Mouse (Mus musculus): ENCODE data around the gene Astn2. TPM values are rescaled to one million over a fixed set of nuclear protein-coding genes. Genes with fewer than 3 reads are reported as not detected.
A peak's percentile ranks its signal among the peaks of the same experiment; 100 is the strongest.

Astn2 gene
- polyA plus RNA-seq, 1 experiment from 2014 or later: 0.69 TPM

- Histone ChIP-seq H3K4me1 (ENCODE audit: insufficient read depth, low read depth, low read length) (no peaks in the 10 kb centered on the region), H3K36me3 (ENCODE audit: insufficient read depth, low read length) (no peaks in the 10 kb centered on the region), H3K27ac (ENCODE audit: low read length) (no peak overlapping the region), H3K9me3 (ENCODE audit: low read length) (no peaks in the 10 kb centered on the region), H3K4me2 (replicated peaks; ENCODE audit: low read depth, low read length) (no peak overlapping the region), H3K27me3 (replicated peaks; ENCODE audit: insufficient read depth, low read length) (no peaks in the 10 kb centered on the region), H3K9ac (replicated peaks; ENCODE audit: low read depth) (no peak overlapping the region), H3K4me3 (ENCODE audit: low read depth, low read length) (no peak overlapping the region)
- ATAC-seq (no peak), DNase-seq (ENCODE audit: low spot score) (no peak)
- TF ChIP-seq CTCF (IDR thresholded peaks at IDR 0.05) (no peak), EP300 (IDR thresholded peaks at IDR 0.05) (no peak)
- 84% methylated on average over 3 of the region's 3 CpGs for WGBS
Observed at GRCm38 (mm10) chr4:66043014-66043672, 361.3 kb downstream of the Astn2 start.

DNA sequence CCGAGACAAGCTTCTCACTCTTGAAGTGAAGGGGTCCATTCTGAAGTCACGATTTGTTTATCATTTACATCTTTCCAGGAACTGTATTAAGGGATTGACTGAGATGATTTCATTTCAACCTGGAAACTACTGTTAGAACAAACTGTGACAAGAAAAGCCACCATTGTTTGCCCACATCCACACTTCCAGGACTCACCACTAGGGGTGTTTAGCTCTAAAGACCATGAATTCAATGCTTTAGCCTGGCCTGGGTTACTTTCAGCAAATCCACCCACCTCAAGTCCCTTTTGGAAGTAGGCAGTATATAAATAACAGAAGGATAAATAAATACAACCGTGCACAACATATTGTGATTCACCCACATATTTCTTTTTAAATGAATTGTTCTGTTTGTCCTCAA is 370.6 kb downstream of the Astn2 start:
- H3K4me3 ChIP-seq (ENCODE audit: low read depth, low read length): no peak overlapping the region
- DNase-seq (ENCODE audit: low spot score) (no peak), ATAC-seq (no peak)
- no peak overlapping the region for H3K27ac ChIP-seq (ENCODE audit: low read length)
- no peak overlapping the region for H3K9ac ChIP-seq (replicated peaks; ENCODE audit: low read depth)
- H3K27me3 ChIP-seq (replicated peaks; ENCODE audit: insufficient read depth, low read length): no peaks in the 10 kb centered on the region
- no peaks in the 10 kb centered on the region for H3K36me3 ChIP-seq (ENCODE audit: insufficient read depth, low read length)
- WGBS: 61% methylated on average over 3 of the region's 3 CpGs
- no peak for TF ChIP-seq EP300 (IDR thresholded peaks at IDR 0.05)
- peak; percentile 38 for TF ChIP-seq CTCF (IDR thresholded peaks at IDR 0.05)
- H3K4me2 ChIP-seq (replicated peaks; ENCODE audit: low read depth, low read length): no peak overlapping the region
- no peaks in the 10 kb centered on the region for H3K9me3 ChIP-seq (ENCODE audit: low read length)
- no peaks in the 10 kb centered on the region for H3K4me1 ChIP-seq (ENCODE audit: insufficient read depth, low read depth, low read length)

- Histone ChIP-seq H3K36me3 (ENCODE audit: insufficient read depth, low read length) (no peaks in the 10 kb centered on the region), H3K4me2 (replicated peaks; ENCODE audit: low read depth, low read length) (no peak overlapping the region), H3K27ac (ENCODE audit: low read length) (no peak overlapping the region), H3K4me3 (ENCODE audit: low read depth, low read length) (no peak overlapping the region), H3K4me1 (ENCODE audit: insufficient read depth, low read depth, low read length) (no peaks in the 10 kb centered on the region), H3K9me3 (ENCODE audit: low read length) (no peaks in the 10 kb centered on the region), H3K27me3 (replicated peaks; ENCODE audit: insufficient read depth, low read length) (no peaks in the 10 kb centered on the region), H3K9ac (replicated peaks; ENCODE audit: low read depth) (no peak overlapping the region)
- WGBS: 66% methylated on average over 9 of the region's 9 CpGs
- no peak for DNase-seq (ENCODE audit: low spot score)
- TF ChIP-seq CTCF (IDR thresholded peaks at IDR 0.05) (no peak), EP300 (IDR thresholded peaks at IDR 0.05) (no peak)
- ATAC-seq: no peak
Observed at GRCm38 (mm10) chr4:66031320-66031870, 373.0 kb downstream of the Astn2 start.

DNA sequence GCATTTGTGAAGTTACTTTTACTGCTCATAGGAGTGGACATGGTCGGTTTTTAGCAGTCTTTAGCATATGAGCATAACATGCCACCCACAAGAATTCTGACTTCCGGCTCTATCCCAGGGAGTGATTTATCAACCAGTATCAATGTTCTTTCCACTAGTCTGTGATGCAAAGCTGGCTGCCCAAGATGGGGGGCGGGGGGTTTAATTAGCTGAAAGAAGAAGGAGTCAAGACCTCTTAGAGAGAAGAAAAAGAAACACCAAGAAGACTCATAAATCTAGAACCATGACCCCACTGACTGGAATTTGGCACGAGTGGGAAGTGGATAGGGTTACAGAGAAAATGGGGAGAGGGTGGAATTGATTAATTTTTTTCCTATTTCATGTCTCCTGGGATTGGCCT is 374.5 kb downstream of the Astn2 start:
- no peaks in the 10 kb centered on the region for H3K4me1 ChIP-seq (ENCODE audit: insufficient read depth, low read depth, low read length)
- no peak overlapping the region for H3K4me2 ChIP-seq (replicated peaks; ENCODE audit: low read depth, low read length)
- H3K9ac ChIP-seq (replicated peaks; ENCODE audit: low read depth): no peak overlapping the region
- H3K4me3 ChIP-seq (ENCODE audit: low read depth, low read length): no peak overlapping the region
- 48% methylated on average over 4 of the region's 4 CpGs for WGBS
- no peaks in the 10 kb centered on the region for H3K9me3 ChIP-seq (ENCODE audit: low read length)
- DNase-seq (ENCODE audit: low spot score) (peak; percentile 10), ATAC-seq (no peak)
- H3K36me3 ChIP-seq (ENCODE audit: insufficient read depth, low read length): no peaks in the 10 kb centered on the region
- H3K27ac ChIP-seq (ENCODE audit: low read length): no peak overlapping the region
- H3K27me3 ChIP-seq (replicated peaks; ENCODE audit: insufficient read depth, low read length): no peaks in the 10 kb centered on the region
- TF ChIP-seq EP300 (IDR thresholded peaks at IDR 0.05) (no peak), CTCF (IDR thresholded peaks at IDR 0.05) (no peak)

DNA sequence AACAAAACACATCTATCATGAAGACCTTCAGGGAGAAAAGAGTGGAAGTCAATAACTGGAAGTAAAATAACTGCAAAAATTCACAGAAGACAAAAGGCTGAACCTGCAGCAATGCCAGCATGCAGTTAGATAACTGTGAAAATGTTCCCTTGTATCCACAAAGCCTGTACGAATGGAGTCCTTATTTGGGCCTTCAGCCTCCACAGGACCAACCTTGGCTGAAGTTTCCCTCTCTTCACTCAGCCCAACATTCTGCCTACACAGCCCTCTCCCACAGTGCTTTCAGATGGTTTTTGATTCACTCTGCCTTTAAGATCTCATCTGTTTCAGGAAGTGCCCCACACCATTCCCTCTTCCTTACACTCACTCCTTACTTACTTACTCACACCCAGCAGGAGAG is 376.5 kb downstream of the Astn2 start:
- H3K27me3 ChIP-seq (replicated peaks; ENCODE audit: insufficient read depth, low read length): no peaks in the 10 kb centered on the region
- H3K9ac ChIP-seq (replicated peaks; ENCODE audit: low read depth): no peak overlapping the region
- H3K4me3 ChIP-seq (ENCODE audit: low read depth, low read length): no peak overlapping the region
- no peaks in the 10 kb centered on the region for H3K4me1 ChIP-seq (ENCODE audit: insufficient read depth, low read depth, low read length)
- DNase-seq (ENCODE audit: low spot score): no peak
- H3K4me2 ChIP-seq (replicated peaks; ENCODE audit: low read depth, low read length): no peak overlapping the region
- no peaks in the 10 kb centered on the region for H3K36me3 ChIP-seq (ENCODE audit: insufficient read depth, low read length)
- WGBS: 79% methylated on average over 1 of the region's 1 CpGs
- no peak overlapping the region for H3K27ac ChIP-seq (ENCODE audit: low read length)
- no peaks in the 10 kb centered on the region for H3K9me3 ChIP-seq (ENCODE audit: low read length)
- no peak for ATAC-seq
- TF ChIP-seq EP300 (IDR thresholded peaks at IDR 0.05) (no peak), CTCF (IDR thresholded peaks at IDR 0.05) (no peak)

DNA sequence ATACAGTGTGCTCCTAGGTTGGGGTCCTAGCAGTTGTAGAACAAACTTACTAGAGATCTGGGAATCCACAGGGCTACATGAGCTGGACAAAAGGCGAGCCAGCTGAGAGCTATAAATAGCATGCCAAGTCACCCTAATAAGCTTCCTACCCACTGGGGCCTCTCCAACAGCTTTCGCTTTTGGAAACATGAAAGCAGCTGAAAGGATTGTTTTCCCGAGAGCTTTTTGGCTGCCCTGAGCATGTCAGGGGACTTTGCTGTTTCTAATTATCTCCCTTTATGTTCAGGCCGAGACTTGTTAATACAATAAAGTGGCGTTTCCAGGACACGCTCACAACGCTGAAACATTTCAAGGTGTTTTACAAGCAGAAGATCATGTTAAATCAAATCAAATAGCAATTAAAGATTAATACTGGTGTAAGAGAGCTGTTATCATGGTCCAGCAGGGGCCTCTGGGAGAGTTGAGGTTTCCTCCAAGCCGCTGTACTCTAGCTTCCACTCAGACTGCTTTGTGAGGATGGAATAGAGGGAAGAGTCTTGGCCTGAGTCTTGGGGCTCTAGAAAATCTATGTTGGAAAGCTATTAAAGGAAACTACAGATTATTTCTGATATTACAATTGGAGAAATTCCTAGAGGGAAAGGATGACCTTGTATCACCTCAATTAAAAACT is 378.9 kb downstream of the Astn2 start:
- no peak overlapping the region for H3K4me2 ChIP-seq (replicated peaks; ENCODE audit: low read depth, low read length)
- no peaks in the 10 kb centered on the region for H3K4me1 ChIP-seq (ENCODE audit: insufficient read depth, low read depth, low read length)
- no peaks in the 10 kb centered on the region for H3K36me3 ChIP-seq (ENCODE audit: insufficient read depth, low read length)
- no peaks in the 10 kb centered on the region for H3K27me3 ChIP-seq (replicated peaks; ENCODE audit: insufficient read depth, low read length)
- no peaks in the 10 kb centered on the region for H3K9me3 ChIP-seq (ENCODE audit: low read length)
- 51% methylated on average over 8 of the region's 8 CpGs for WGBS
- TF ChIP-seq CTCF (IDR thresholded peaks at IDR 0.05): no peak
- TF ChIP-seq EP300 (IDR thresholded peaks at IDR 0.05): no peak
- ATAC-seq (peak; percentile 47; the same call in 1 of the 2 replicates), DNase-seq (ENCODE audit: low spot score) (peak; percentile 64)
- H3K27ac ChIP-seq (ENCODE audit: low read length): no peak overlapping the region
- H3K4me3 ChIP-seq (ENCODE audit: low read depth, low read length): no peak overlapping the region
- no peak overlapping the region for H3K9ac ChIP-seq (replicated peaks; ENCODE audit: low read depth)
